Comparison of ENCODE assay signal across 8 mouse cellular contexts in the genomic region with DNA sequence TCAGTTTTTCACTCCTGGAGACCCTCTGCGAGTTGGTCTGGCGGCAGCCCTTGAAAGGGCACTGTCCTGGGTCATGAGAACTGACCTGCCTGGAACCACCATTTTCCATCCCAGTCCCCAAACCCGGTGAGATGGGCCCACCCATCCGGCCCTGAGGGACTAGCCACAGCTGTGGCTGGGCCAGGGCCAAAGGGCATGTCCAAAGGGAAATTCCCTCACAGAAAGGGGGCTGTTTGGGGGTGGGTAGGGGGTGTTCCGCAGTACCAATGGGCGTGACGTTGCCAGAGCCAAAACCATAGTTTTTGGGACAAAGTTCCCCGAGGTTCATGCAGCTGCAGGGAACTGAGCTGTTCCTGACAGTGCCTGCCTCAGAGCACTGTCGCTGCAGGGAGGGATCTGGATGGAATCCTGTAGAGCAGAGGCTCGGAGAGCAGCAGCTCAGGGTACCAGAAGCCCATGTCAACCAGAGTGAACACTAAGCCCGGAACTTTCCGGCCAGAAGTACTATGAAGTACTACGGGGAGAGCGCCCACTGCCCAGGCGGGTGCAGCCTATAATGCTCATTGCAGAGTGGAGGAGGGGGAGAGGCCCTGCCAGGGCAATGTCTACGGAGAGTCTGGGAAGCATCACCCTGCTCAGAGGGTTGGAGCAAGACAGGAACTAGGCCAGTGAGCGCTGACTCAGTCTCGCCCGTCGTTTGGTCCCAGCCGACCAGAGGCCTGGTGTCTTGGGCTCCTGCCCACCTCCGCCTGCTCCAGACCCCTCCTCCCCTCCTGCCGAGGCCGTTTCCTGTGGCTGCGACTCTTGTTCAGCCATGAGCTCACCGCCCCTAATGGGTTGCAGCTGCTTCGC. TPM values are rescaled to one million over a fixed set of nuclear protein-coding genes. Genes with fewer than 3 reads are reported as not detected.
A peak's percentile ranks its signal among the peaks of the same experiment; 100 is the strongest.
DNase-seq lines count a peak whose midpoint lies in the region; ATAC-seq and TF ChIP-seq lines count a peak whose summit lies in the region.
"Had no signal": no experiment of that assay in that cellular context is flagged by ENCODE, and none has a peak within 500 bp of the region (broad histone marks: within the 10 kb centered on the region; RNA-seq: fewer than 3 reads in every experiment).

No protein-coding gene starts in this region.

- peak overlapping the region; percentile 89 for H3K27ac ChIP-seq in forebrain, embryonic 14.5 days (ENCODE audit: low read depth, low read length)

- under 1% methylated on average over 25 of the region's 27 CpGs for WGBS in forebrain, embryonic 14.5 days

- peak overlapping the region; percentile 97 for H3K4me2 ChIP-seq in forebrain, embryonic 14.5 days (ENCODE audit: low read length)

- POLR2A ChIA-PET in Patski (lab: Charles Lee): interaction anchor here (0.7 to 1.7 kb wide), 5 partner anchors 12 to 35 kb away, joined by 4 to 6 read pairs (median 5); partner anchors contain the start of gene Zfp219

- H3K27me3 ChIP-seq in Patski: no peaks in the 10 kb centered on the region
- no peaks in the 10 kb centered on the region for H3K27me3 ChIP-seq in forebrain, embryonic 14.5 days (replicated peaks; ENCODE audit: control insufficient read depth, insufficient read depth, low read length)

- intact Hi-C loops in heart, postnatal 25 days (cut with DNase I): loop anchor here (2.0 kb wide), 2 partner anchors 37 to 45 kb away; no protein-coding TSS in a partner anchor

- DNase-seq in Patski (ENCODE audit: low read depth, low spot score): peak; percentile 75
- peak; percentile 54 to 60 for DNase-seq in cerebellum, adult 18-20 months
- peak; percentile 86 for DNase-seq in forebrain, embryonic 14.5 days (ENCODE audit: low spot score)
- DNase-seq in heart, postnatal 25 days (ENCODE audit: low spot score): peak; percentile 88
- DNase-seq in layer of hippocampus, postnatal 36 days: peak; percentile 67 to 78
- peak; percentile 67 for DNase-seq in right cerebral cortex, postnatal 4 days

- ATAC-seq in Patski: peak; percentile 79
- peak; percentile 57 for ATAC-seq in forebrain, embryonic 14.5 days
- peak; percentile 33 for ATAC-seq in megakaryocyte, adult 5-6 weeks (ENCODE audit: poor library complexity, severe bottlenecking)

- peak overlapping the region; percentile 87 for H3K9ac ChIP-seq in forebrain, embryonic 14.5 days (ENCODE audit: low read length)

- H3K9me3 ChIP-seq in forebrain, embryonic 14.5 days (replicated peaks; ENCODE audit: control insufficient read depth, low read length): no peaks in the 10 kb centered on the region

- in situ Hi-C loops in Patski (cut with MboI; ENCODE audit: low pct_unique_long_range_greater_than_20kb): no loop called here

- CTCF ChIA-PET in Patski (lab: Charles Lee): interaction anchor here (1.1 kb wide), 1 partner anchor 12 kb away, joined by 3 read pairs; no protein-coding TSS in a partner anchor

- TF ChIP-seq CTCF in Patski (IDR thresholded peaks at IDR 0.05): no peak

- peak overlapping the region; percentile 70 for H3K4me3 ChIP-seq in forebrain, embryonic 14.5 days (ENCODE audit: low read depth, low read length)

- peaks cover 34% of the 10 kb centered on the region for H3K36me3 ChIP-seq in forebrain, embryonic 14.5 days (ENCODE audit: control insufficient read depth, insufficient read depth, low read length)

- H3K4me1 ChIP-seq in forebrain, embryonic 14.5 days (ENCODE audit: control insufficient read depth, insufficient read depth, low read length): peaks cover 14% of the 10 kb centered on the region; the same call in 1 of the 2 replicates

RNA-seq across cellular contexts. Expression of gene Arhgef40, which starts 1.0 kb away (rescaled TPM):
- polyA plus RNA-seq in Patski (2021): 80.2 TPM
- polyA plus RNA-seq in forebrain, embryonic 14.5 days (2014; fragmentation: Nextera tagmentation; extraction: Ambion mirVana): 49.5 and 51.1 TPM in 2 replicates
- total RNA-seq in heart, postnatal 25 days (2021): 10 to 100 TPM; 31.2 to 41.2 TPM
- total RNA-seq in layer of hippocampus, postnatal 36 days (2021): 10 to 100 TPM; 31.4 to 39.9 TPM
- 1.7 and 2.6 TPM in 2 replicates for total RNA-seq in megakaryocyte, adult 5-6 weeks (2015)
- 2.2 and 5.1 TPM in 2 replicates for total RNA-seq in megakaryocyte, adult 5-6 weeks (2017)

RNA-seq across cellular contexts. Expression of gene Tmem253, which starts 29.9 kb away (rescaled TPM):
- 3.4 TPM for polyA plus RNA-seq in Patski (2021)
- 0.46 and 0.56 TPM in 2 replicates for polyA plus RNA-seq in forebrain, embryonic 14.5 days (2014; fragmentation: Nextera tagmentation; extraction: Ambion mirVana)
- 1 to 10 TPM; 3.3 to 3.9 TPM for total RNA-seq in heart, postnatal 25 days (2021)
- total RNA-seq in layer of hippocampus, postnatal 36 days (2021): under 1 TPM in 1 of 2 experiments, not detected in 1; 0.65 TPM
- not detected in 2 replicates for total RNA-seq in megakaryocyte, adult 5-6 weeks (2015)
- total RNA-seq in megakaryocyte, adult 5-6 weeks (2017): not detected in 2 replicates
- total RNA-seq: neutrophil, adult 5-6 weeks had no signal

RNA-seq across cellular contexts. Expression of gene Zfp219, which starts 35.0 kb away (rescaled TPM):
- 74.8 TPM for polyA plus RNA-seq in Patski (2021)
- 41.0 and 42.0 TPM in 2 replicates for polyA plus RNA-seq in forebrain, embryonic 14.5 days (2014; fragmentation: Nextera tagmentation; extraction: Ambion mirVana)
- total RNA-seq in heart, postnatal 25 days (2021): 10 to 100 TPM; 24.8 to 29.0 TPM
- 10 to 100 TPM; 42.5 to 44.4 TPM for total RNA-seq in layer of hippocampus, postnatal 36 days (2021)
- 3.7 and 4.4 TPM in 2 replicates for total RNA-seq in megakaryocyte, adult 5-6 weeks (2015)
- 4.7 and 5.1 TPM in 2 replicates for total RNA-seq in megakaryocyte, adult 5-6 weeks (2017)

RNA-seq across cellular contexts. Expression of gene Olfr221, which starts 56.7 kb away (rescaled TPM):
- not detected for polyA plus RNA-seq in Patski (2021)
- not detected in 2 replicates for polyA plus RNA-seq in forebrain, embryonic 14.5 days (2014; fragmentation: Nextera tagmentation; extraction: Ambion mirVana)
- total RNA-seq in heart, postnatal 25 days (2021): not detected
- total RNA-seq in layer of hippocampus, postnatal 36 days (2021): not detected
- not detected in 2 replicates for total RNA-seq in megakaryocyte, adult 5-6 weeks (2015)
- not detected in 2 replicates for total RNA-seq in megakaryocyte, adult 5-6 weeks (2017)
- total RNA-seq: neutrophil, adult 5-6 weeks had no signal

Comparison
In these comparisons a context has a peak if more than half of its experiments do, and no peak if none do; other contexts are left out.
1. Peak in every context shown above with its lines: DNase-seq, ATAC-seq, H3K4me3 ChIP-seq and H3K27ac ChIP-seq.
2. RNA of gene Arhgef40, which starts 1.0 kb away (total RNA-seq): 31.2 to 41.2 TPM in heart, postnatal 25 days and 31.4 to 39.9 TPM in layer of hippocampus, postnatal 36 days; 1.7 to 5.1 TPM in megakaryocyte, adult 5-6 weeks; every median in the first group is over 4 times any median in the second.
3. RNA of gene Zfp219, which starts 35.0 kb away (total RNA-seq): 42.5 to 44.4 TPM in layer of hippocampus, postnatal 36 days and 24.8 to 29.0 TPM in heart, postnatal 25 days; 3.7 to 5.1 TPM in megakaryocyte, adult 5-6 weeks; every median in the first group is over 4 times any median in the second.